Mouse (Mus musculus) thymus, adult 2 months (tissue): ENCODE data around the gene Wdr17. TPM values are rescaled to one million over a fixed set of nuclear protein-coding genes. Genes with fewer than 3 reads are reported as not detected.

Experiments
- DNase-seq: peaks from one replicate; pipeline ENCODE4 v3.0.0; 2021
- H3K27ac ChIP-seq: fragments of 200-500 bp; 2 replicates; pipeline ENCODE4 v1.5.1; 2012; ENCODE audit warnings: low read length, control low read depth; ENCODE audit not compliant: control insufficient read depth, insufficient read depth
- H3K27me3 ChIP-seq: fragments of 200-500 bp; 2 replicates; pipeline ENCODE4 v1.6.1; 2012; ENCODE audit warnings: mild to moderate bottlenecking, low read length, moderate library complexity, mixed read lengths; ENCODE audit not compliant: control insufficient read depth, insufficient read depth
- H3K36me3 ChIP-seq: fragments of 200-500 bp; 2 replicates; pipeline ENCODE4 v1.6.1; 2012; ENCODE audit warnings: mild to moderate bottlenecking, low read length, moderate library complexity; ENCODE audit not compliant: control insufficient read depth, insufficient read depth
- H3K4me1 ChIP-seq: fragments of 200-500 bp; replicated peaks from 2 replicates; pipeline ENCODE4 v1.6.1; 2012; ENCODE audit warnings: low read length; ENCODE audit not compliant: control insufficient read depth, insufficient read depth
- H3K4me3 ChIP-seq: fragments of 200-500 bp; 2 replicates; pipeline ENCODE4 v1.5.1; 2012; ENCODE audit warnings: mild to moderate bottlenecking, low read length, control low read depth, moderate library complexity; ENCODE audit not compliant: control insufficient read depth, insufficient read depth
- CTCF ChIP-seq: fragments of 200-500 bp; IDR thresholded peaks from 2 replicates; pipeline ENCODE4 v1.5.1; 2012; ENCODE audit warnings: mild to moderate bottlenecking, control low read depth, low read length, moderate library complexity, borderline replicate concordance; ENCODE audit not compliant: control insufficient read depth, poor library complexity, insufficient read depth; ENCODE audit errors: extremely low read depth
- POLR2A ChIP-seq: fragments of 200-500 bp; IDR thresholded peaks from 2 replicates; pipeline ENCODE4 v1.6.1; 2012; ENCODE audit warnings: mild to moderate bottlenecking, low read length, control low read depth, moderate library complexity; ENCODE audit not compliant: control insufficient read depth, poor library complexity, insufficient read depth; ENCODE audit errors: extremely low read depth
- WGBS: fragments of 180-500 bp; shearing (Covaris S2); methylation state at CpG from one replicate; pipeline ENCODE4 v1.1.7; 2018; 5-methylcytosine and 5-hydroxymethylcytosine counted together
- polyA plus RNA-seq: library from polyadenylated mRNA; depleted of rRNA; stranded (reverse); fragments of >200 nt; gene quantifications from 2 replicates; pipeline ENCODE4 v1.2.3, GENCODE M21; 2012

The Wdr17 gene
- polyA plus RNA-seq, 1 experiment: not detected

DNA sequence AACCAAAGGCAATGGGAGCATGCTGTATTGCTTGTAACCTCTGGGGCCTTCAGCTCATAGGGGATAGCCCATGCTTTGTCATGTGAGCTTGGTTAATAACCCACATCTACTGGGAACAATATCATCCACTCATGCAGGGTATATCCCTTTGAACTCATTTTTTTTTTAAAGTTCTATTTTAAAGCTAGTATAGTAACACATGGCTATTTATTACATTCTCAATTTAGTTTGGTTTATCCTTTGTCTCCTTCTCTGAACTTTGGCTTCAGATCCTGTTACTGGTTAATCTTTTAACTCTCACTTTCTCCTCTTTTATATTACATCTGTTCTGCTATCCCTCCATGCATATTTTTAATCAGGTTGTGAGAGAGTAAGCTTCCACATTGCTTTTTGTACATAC, 110.7 kb downstream of the Wdr17 start:
- DNase-seq: no peak
- Histone ChIP-seq H3K27ac (no peak overlapping the region), H3K36me3 (no peaks in the 10 kb centered on the region), H3K27me3 (no peaks in the 10 kb centered on the region), H3K4me1 (no peaks in the 10 kb centered on the region), H3K4me3 (no peak overlapping the region)
- TF ChIP-seq CTCF: no peak

DNA sequence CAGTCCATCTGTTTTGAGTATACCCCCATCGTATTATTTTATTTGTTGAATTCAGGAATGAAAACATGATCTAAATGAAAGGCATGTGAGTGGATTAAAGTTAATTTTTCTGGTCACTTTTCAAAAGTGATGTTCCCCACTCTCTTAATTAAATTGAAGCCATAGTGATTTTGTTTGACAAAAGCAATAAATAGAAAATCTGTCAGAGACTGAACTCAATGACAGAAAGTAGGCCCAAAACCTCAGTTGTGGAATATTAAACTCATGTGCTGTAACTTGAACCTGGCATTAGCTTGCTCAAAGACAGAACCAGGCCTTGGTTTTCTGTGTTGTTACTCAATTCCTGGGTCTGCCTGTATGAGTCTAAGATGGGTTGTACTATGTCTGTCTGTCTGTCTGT, 129.3 kb downstream of the Wdr17 start:
- no peak for TF ChIP-seq POLR2A
- no peak for TF ChIP-seq CTCF
- Histone ChIP-seq H3K27me3 (no peaks in the 10 kb centered on the region), H3K4me3 (no peak overlapping the region), H3K36me3 (no peaks in the 10 kb centered on the region), H3K27ac (no peak overlapping the region), H3K4me1 (no peaks in the 10 kb centered on the region)
- WGBS: 91% methylated on average over 1 of the region's 1 CpGs
- no peak for DNase-seq

DNA sequence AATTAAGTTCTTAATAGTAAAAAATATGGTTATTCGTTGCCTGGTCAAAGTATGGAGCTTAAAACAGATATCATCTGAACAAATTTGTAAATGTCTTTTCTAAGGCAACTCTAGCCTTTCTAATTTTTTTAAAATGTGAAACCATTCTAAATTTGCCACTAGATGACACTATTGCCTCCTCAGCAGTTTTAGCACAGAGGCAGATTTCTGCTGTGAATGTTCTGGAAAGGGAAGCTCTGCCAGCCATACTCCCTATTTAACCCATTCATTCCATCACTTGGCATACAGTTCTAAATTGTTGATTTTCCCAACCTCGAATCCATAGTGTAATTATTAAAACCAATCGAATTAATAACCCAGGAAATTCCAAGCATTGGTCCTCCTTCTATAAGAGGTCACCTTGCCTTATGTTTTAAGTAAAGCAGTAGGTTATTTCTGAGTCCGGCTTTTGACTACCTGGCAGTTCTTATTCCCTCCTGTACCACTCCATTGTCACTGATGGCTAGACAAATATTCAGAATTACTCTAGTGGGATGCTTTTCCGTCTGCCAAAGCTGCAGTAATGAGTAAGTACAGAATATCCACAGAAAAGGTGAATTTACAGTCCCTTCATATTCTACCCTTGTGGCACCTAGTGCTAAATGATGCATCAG, 150.2 kb downstream of the Wdr17 start:
- H3K36me3 ChIP-seq: no peaks in the 10 kb centered on the region
- H3K27me3 ChIP-seq: no peaks in the 10 kb centered on the region
- H3K4me3 ChIP-seq: no peak overlapping the region
- no peak for DNase-seq
- TF ChIP-seq POLR2A (no peak), CTCF (no peak)
- no peak overlapping the region for H3K27ac ChIP-seq
- H3K4me1 ChIP-seq: no peaks in the 10 kb centered on the region
- 68% methylated on average over 5 of the region's 5 CpGs for WGBS

DNA sequence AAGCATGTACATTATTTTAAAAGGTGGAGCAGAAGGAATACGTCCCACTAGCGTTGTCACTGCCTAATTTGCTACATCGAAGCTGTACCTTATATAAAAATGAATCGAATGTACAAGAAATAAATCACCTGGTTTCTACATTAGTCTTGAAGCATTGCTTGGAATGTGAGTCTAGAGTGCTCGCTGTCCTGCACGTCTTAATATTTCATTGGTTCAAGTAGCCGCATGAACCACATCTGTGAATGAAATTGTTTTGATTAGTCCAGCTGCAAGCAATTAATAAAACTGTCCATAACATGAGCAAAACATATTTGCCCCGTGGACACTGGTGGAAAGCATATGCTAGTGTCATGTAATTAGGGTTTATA, 162.3 kb downstream of the Wdr17 start:
- TF ChIP-seq POLR2A (no peak), CTCF (no peak)
- Histone ChIP-seq H3K27ac (no peak overlapping the region), H3K4me1 (no peaks in the 10 kb centered on the region), H3K4me3 (no peak overlapping the region), H3K27me3 (no peaks in the 10 kb centered on the region), H3K36me3 (no peaks in the 10 kb centered on the region)
- no peak for DNase-seq
- WGBS: 33% methylated on average over 8 of the region's 8 CpGs

DNA sequence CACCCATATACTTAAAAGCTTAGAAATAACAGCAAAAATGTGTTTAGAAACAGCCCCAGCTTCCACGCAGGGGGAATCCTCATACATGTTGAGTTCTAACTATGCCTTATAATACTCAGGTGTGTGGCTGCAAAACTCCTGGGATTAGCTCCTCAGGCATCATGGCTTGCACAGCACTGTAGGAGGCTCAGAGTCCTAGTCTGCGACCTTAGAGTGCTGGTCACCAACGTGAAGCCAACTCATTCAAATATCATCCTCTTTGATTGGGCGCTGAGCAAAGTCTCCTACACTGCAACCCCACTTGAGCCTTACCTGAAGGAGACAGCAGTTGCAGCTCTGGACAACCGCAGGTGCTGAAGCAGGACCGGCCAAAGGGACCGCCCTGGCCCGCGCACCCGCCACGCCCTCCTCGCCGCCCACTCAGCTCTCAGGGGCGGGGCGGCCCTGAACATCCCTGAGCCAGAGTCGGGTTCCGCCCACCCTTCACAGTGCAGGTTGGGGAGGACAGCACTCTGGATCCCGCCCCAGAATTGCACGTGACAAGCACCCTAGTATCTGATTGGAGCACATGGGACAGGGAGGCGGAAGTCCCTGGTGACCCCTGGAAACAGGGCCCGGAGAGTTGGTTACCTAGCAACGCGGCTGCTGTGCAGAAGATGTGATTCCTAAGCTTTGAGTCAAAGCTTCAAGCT, 162.9 kb downstream of the Wdr17 start:
- Histone ChIP-seq H3K27me3 (no peaks in the 10 kb centered on the region), H3K36me3 (no peaks in the 10 kb centered on the region), H3K27ac (no peak overlapping the region), H3K4me1 (no peaks in the 10 kb centered on the region), H3K4me3 (no peak overlapping the region)
- peak; percentile 9 for DNase-seq
- TF ChIP-seq POLR2A (no peak), CTCF (no peak)
- WGBS: 5% methylated on average over 23 of the region's 23 CpGs

DNA sequence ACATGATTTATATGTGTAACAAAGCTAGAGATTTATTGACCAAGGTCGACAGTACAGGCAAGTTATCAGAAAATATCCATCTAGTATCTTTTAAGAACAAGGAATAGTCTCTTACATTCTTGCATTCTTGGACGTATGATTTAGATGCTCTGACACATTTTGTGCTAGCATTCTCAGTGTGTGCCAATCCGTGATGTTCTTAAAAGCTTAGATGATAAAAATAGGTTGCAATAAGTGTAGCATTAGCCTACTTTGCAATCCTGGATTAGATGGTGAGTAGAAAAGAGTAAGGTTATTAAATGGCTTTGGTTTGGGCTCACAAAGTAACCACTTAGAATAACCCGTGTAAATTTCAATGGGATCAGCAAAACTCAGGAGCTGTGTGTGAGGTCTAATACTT, 168.5 kb downstream of the Wdr17 start:
- Histone ChIP-seq H3K27ac (no peak overlapping the region), H3K4me3 (no peak overlapping the region), H3K27me3 (no peaks in the 10 kb centered on the region), H3K36me3 (no peaks in the 10 kb centered on the region), H3K4me1 (no peaks in the 10 kb centered on the region)
- WGBS: 75% methylated on average over 4 of the region's 4 CpGs
- DNase-seq: no peak
- TF ChIP-seq POLR2A (no peak), CTCF (no peak)

DNA sequence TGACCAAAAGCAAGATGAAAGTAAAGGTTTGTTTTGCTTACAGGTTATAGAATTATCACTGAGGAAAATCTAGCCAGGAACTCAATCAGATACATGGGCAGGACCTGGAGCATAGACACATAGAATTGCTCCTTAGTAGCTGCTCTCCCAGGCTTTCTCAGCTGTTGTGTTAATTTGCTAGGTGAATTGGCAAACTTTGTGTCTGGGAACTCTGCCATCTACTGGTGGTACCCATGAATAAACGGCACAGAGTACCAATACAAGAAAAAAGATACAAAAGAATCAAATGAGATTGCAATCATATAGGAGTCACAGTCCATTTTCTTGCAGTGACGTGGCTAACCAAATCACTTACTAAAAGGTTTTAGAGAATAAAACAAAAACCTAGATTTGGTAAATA, 181.2 kb downstream of the Wdr17 start:
- H3K27me3 ChIP-seq: no peaks in the 10 kb centered on the region
- no peak overlapping the region for H3K4me3 ChIP-seq
- H3K36me3 ChIP-seq: no peaks in the 10 kb centered on the region
- no peak for DNase-seq
- no peaks in the 10 kb centered on the region for H3K4me1 ChIP-seq
- TF ChIP-seq POLR2A: no peak
- WGBS: 51% methylated on average over 2 of the region's 2 CpGs
- no peak overlapping the region for H3K27ac ChIP-seq
